Mouse (Mus musculus): Measurements from ENCODE around the gene Ntsr1. TPM values are rescaled to one million over a fixed set of nuclear protein-coding genes. Genes with fewer than 3 reads are reported as not detected.

The Ntsr1 gene
- polyA plus RNA-seq, 1 experiment from 2014 or later, result 0.05 TPM

DNA sequence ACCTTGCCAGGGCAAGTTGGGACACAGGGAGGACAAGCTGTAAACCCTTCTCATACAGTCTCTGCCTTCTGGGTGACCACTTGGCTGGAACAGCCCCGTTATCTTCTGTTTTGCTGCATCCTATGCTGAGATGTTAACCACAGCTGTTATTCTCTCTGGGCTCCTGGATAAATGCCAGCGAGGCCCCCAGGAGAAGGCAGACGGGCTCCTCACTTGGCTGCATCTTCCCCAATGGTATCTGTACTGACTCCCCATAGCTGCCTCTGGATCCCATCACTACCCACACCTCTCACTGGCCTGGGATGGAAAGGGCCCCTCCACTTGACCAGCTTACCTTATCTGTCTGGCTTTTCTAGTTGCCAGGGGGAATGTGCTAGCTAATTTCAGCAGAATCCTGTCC, 13.2 kb downstream of the Ntsr1 start:
- WGBS, result 31% methylated on average over 3 of the region's 3 CpGs
- Histone ChIP-seq H3K27me3 (replicated peaks; ENCODE audit: insufficient read depth, low read length) (no peaks in the 10 kb centered on the region), H3K36me3 (ENCODE audit: insufficient read depth, low read length) (no peaks in the 10 kb centered on the region), H3K9ac (replicated peaks; ENCODE audit: low read depth) (no peak overlapping the region), H3K4me3 (ENCODE audit: low read depth, low read length) (no peak overlapping the region), H3K27ac (ENCODE audit: low read length) (no peak overlapping the region), H3K4me1 (ENCODE audit: insufficient read depth, low read depth, low read length) (no peaks in the 10 kb centered on the region), H3K4me2 (replicated peaks; ENCODE audit: low read depth, low read length) (no peak overlapping the region), H3K9me3 (ENCODE audit: low read length) (no peaks in the 10 kb centered on the region)
- no peak for ATAC-seq
- TF ChIP-seq CTCF (IDR thresholded peaks at IDR 0.05), result no peak
- no peak for TF ChIP-seq EP300 (IDR thresholded peaks at IDR 0.05)
- DNase-seq (ENCODE audit: low spot score), result no peak

DNA sequence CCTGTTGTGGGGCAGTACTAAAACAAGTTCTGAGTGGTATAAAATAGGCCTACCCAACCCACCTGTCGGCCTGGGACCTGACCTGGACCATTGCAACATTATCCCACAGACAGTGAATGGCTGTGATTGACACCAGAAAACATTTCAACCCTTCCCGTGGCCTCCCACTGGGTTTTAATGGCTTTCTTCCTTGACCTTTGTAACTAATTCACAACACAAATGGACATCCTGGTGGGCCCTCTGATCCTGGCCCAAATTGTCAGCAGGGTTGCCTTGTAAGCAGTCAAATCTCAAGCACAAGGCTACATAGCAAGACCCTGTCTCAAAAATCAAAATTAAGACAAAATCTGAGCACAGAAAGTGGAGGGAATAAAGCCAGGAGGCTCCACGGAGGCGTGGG, 14.1 kb downstream of the Ntsr1 start:
- H3K36me3 ChIP-seq (ENCODE audit: insufficient read depth, low read length), result no peaks in the 10 kb centered on the region
- DNase-seq (ENCODE audit: low spot score), result no peak
- no peaks in the 10 kb centered on the region for H3K27me3 ChIP-seq (replicated peaks; ENCODE audit: insufficient read depth, low read length)
- H3K4me1 ChIP-seq (ENCODE audit: insufficient read depth, low read depth, low read length), result no peaks in the 10 kb centered on the region
- H3K9me3 ChIP-seq (ENCODE audit: low read length), result no peaks in the 10 kb centered on the region
- no peak overlapping the region for H3K9ac ChIP-seq (replicated peaks; ENCODE audit: low read depth)
- ATAC-seq, result no peak
- H3K27ac ChIP-seq (ENCODE audit: low read length), result no peak overlapping the region
- no peak overlapping the region for H3K4me2 ChIP-seq (replicated peaks; ENCODE audit: low read depth, low read length)
- 63% methylated on average over 4 of the region's 4 CpGs for WGBS
- H3K4me3 ChIP-seq (ENCODE audit: low read depth, low read length), result no peak overlapping the region
- no peak for TF ChIP-seq CTCF (IDR thresholded peaks at IDR 0.05)
- TF ChIP-seq EP300 (IDR thresholded peaks at IDR 0.05), result no peak

DNA sequence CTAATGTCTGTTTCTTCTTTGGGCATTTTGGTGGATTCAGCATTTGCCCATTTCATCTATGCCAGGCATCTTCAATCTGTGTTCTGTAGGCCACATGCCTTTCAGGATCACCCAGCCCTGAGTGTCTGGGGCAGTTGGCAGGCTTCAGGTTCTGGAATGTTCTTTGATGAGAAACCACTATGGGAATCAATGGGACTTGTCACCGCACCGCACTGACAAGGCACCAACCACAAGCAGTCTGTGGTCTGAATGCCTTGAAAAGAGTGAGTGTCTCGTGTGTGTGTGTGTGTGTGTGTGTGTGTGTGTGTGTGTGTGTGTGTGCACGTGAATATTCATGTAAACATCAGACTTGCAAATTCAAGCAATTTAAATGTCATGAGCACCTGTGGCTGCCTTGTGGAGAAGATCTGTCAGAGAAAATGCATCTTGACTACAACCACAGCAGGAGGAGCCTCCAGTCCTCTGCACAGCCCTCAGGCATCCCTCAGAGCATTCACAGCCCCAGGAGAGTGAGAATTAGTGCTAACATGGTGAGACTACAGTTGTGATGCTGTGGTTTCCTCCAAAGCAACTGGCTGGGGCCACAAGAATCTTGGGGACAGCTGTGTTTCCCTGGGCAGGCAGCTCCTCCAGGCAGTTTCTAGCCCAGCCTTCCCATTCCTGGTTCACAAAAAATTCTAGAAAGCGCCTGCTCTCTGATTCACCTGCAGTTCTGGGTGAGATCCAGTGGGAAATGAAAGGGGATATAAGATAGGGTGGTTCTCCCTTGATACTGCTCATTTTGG, 21.9 kb downstream of the Ntsr1 start:
- no peak for DNase-seq (ENCODE audit: low spot score)
- TF ChIP-seq EP300 (IDR thresholded peaks at IDR 0.05), result no peak
- TF ChIP-seq CTCF (IDR thresholded peaks at IDR 0.05), result no peak
- Histone ChIP-seq H3K4me2 (replicated peaks; ENCODE audit: low read depth, low read length) (no peak overlapping the region), H3K36me3 (ENCODE audit: insufficient read depth, low read length) (no peaks in the 10 kb centered on the region), H3K9ac (replicated peaks; ENCODE audit: low read depth) (no peak overlapping the region), H3K9me3 (ENCODE audit: low read length) (no peaks in the 10 kb centered on the region), H3K27me3 (replicated peaks; ENCODE audit: insufficient read depth, low read length) (no peaks in the 10 kb centered on the region), H3K4me1 (ENCODE audit: insufficient read depth, low read depth, low read length) (no peaks in the 10 kb centered on the region), H3K27ac (ENCODE audit: low read length) (no peak overlapping the region), H3K4me3 (ENCODE audit: low read depth, low read length) (no peak overlapping the region)
- ATAC-seq, result no peak
- 70% methylated on average over 5 of the region's 5 CpGs for WGBS

GRCm38 (mm10) chr2:180522825-180523224, 23.0 kb downstream of the Ntsr1 start:
- DNase-seq (ENCODE audit: low spot score) (no peak), ATAC-seq (no peak)
- Histone ChIP-seq H3K27me3 (replicated peaks; ENCODE audit: insufficient read depth, low read length) (no peaks in the 10 kb centered on the region), H3K4me3 (ENCODE audit: low read depth, low read length) (no peak overlapping the region), H3K9ac (replicated peaks; ENCODE audit: low read depth) (no peak overlapping the region), H3K27ac (ENCODE audit: low read length) (no peak overlapping the region), H3K36me3 (ENCODE audit: insufficient read depth, low read length) (no peaks in the 10 kb centered on the region), H3K9me3 (ENCODE audit: low read length) (no peaks in the 10 kb centered on the region), H3K4me2 (replicated peaks; ENCODE audit: low read depth, low read length) (no peak overlapping the region), H3K4me1 (ENCODE audit: insufficient read depth, low read depth, low read length) (no peaks in the 10 kb centered on the region)
- TF ChIP-seq EP300 (IDR thresholded peaks at IDR 0.05), result no peak
- TF ChIP-seq CTCF (IDR thresholded peaks at IDR 0.05), result no peak
- WGBS, result 62% methylated on average over 3 of the region's 4 CpGs

- Histone ChIP-seq H3K36me3 (ENCODE audit: insufficient read depth, low read length) (no peaks in the 10 kb centered on the region), H3K27ac (ENCODE audit: low read length) (no peak overlapping the region), H3K27me3 (replicated peaks; ENCODE audit: insufficient read depth, low read length) (no peaks in the 10 kb centered on the region), H3K9me3 (ENCODE audit: low read length) (no peaks in the 10 kb centered on the region), H3K9ac (replicated peaks; ENCODE audit: low read depth) (no peak overlapping the region), H3K4me2 (replicated peaks; ENCODE audit: low read depth, low read length) (no peak overlapping the region), H3K4me3 (ENCODE audit: low read depth, low read length) (no peak overlapping the region), H3K4me1 (ENCODE audit: insufficient read depth, low read depth, low read length) (no peaks in the 10 kb centered on the region)
- ATAC-seq (no peak), DNase-seq (ENCODE audit: low spot score) (no peak)
- TF ChIP-seq CTCF (IDR thresholded peaks at IDR 0.05) (no peak), EP300 (IDR thresholded peaks at IDR 0.05) (no peak)
- WGBS, result 50% methylated on average over 7 of the region's 7 CpGs
Measured at GRCm38 (mm10) chr2:180527447-180527846, 27.7 kb downstream of the Ntsr1 start.

- ATAC-seq (no peak), DNase-seq (ENCODE audit: low spot score) (no peak)
- no peak overlapping the region for H3K4me2 ChIP-seq (replicated peaks; ENCODE audit: low read depth, low read length)
- H3K4me1 ChIP-seq (ENCODE audit: insufficient read depth, low read depth, low read length), result no peaks in the 10 kb centered on the region
- no peak overlapping the region for H3K4me3 ChIP-seq (ENCODE audit: low read depth, low read length)
- TF ChIP-seq CTCF (IDR thresholded peaks at IDR 0.05) (no peak), EP300 (IDR thresholded peaks at IDR 0.05) (no peak)
- no peaks in the 10 kb centered on the region for H3K36me3 ChIP-seq (ENCODE audit: insufficient read depth, low read length)
- 12% methylated on average over 8 of the region's 8 CpGs for WGBS
- H3K27me3 ChIP-seq (replicated peaks; ENCODE audit: insufficient read depth, low read length), result no peaks in the 10 kb centered on the region
- H3K27ac ChIP-seq (ENCODE audit: low read length), result no peak overlapping the region
- H3K9ac ChIP-seq (replicated peaks; ENCODE audit: low read depth), result no peak overlapping the region
- H3K9me3 ChIP-seq (ENCODE audit: low read length), result no peaks in the 10 kb centered on the region
Measured at GRCm38 (mm10) chr2:180527883-180528282, 28.1 kb downstream of the Ntsr1 start.
